Mouse (Mus musculus) hindbrain, postnatal 0 days (tissue): ENCODE data around the gene Tns3. TPM values are rescaled to one million over a fixed set of nuclear protein-coding genes. Genes with fewer than 3 reads are reported as not detected.
A peak's percentile ranks its signal among the peaks of the same experiment; 100 is the strongest.

Experiments used
- ATAC-seq: fragments of 200-750 bp; cut with Nextera tagmentation; 2 replicates; pipeline ENCODE4 v1.8.0; 2017; ENCODE audit warnings: mild to moderate bottlenecking, moderate TSS enrichment, moderate library complexity
- DNase-seq: peaks from one replicate; pipeline ENCODE4 v3.0.0-alpha.2; 2015; ENCODE audit warnings: low spot score
- H3K27ac ChIP-seq: fragments of 300-500 bp; sonication (generic); 2 replicates; pipeline ENCODE4 v1.5.1; 2014; ENCODE audit warnings: mild to moderate bottlenecking
- H3K27me3 ChIP-seq: fragments of 300-500 bp; sonication (generic); 2 replicates; pipeline ENCODE4 v1.6.1; 2014; ENCODE audit warnings: low read length, mixed read lengths; ENCODE audit not compliant: insufficient read depth
- H3K36me3 ChIP-seq: fragments of 300-500 bp; sonication (generic); 2 replicates; pipeline ENCODE4 v1.6.1; 2014; ENCODE audit warnings: low read length, mixed read lengths; ENCODE audit not compliant: insufficient read depth
- H3K4me1 ChIP-seq: fragments of 300-500 bp; sonication (generic); 2 replicates; pipeline ENCODE4 v1.6.1; 2014; ENCODE audit warnings: antibody characterized with exemption, low read length, mixed read lengths; ENCODE audit not compliant: insufficient read depth
- H3K4me2 ChIP-seq: fragments of 300-500 bp; sonication (generic); 2 replicates; pipeline ENCODE4 v1.6.1; 2014; ENCODE audit warnings: low read depth, mild to moderate bottlenecking, low read length, moderate library complexity, mixed read lengths
- H3K4me3 ChIP-seq: fragments of 300-500 bp; sonication (generic); 2 replicates; pipeline ENCODE4 v1.5.1; 2014; ENCODE audit warnings: low read length
- H3K9ac ChIP-seq: fragments of 300-500 bp; sonication (generic); replicated peaks from 2 replicates; pipeline ENCODE4 v1.6.1; 2014; ENCODE audit warnings: mild to moderate bottlenecking, low read length, moderate library complexity, mixed read lengths
- H3K9me3 ChIP-seq: fragments of 300-500 bp; sonication (generic); 2 replicates; pipeline ENCODE4 v1.6.1; 2016; ENCODE audit warnings: low read length, mixed read lengths
- CTCF ChIP-seq: IDR thresholded peaks from 2 replicates; pipeline ENCODE4 v1.5.1; 2016; ENCODE audit warnings: antibody characterized with exemption, control low read depth, low read depth
- WGBS: fragments of 180-500 bp; shearing (Covaris S2); extraction: QIAGEN DNeasy Blood & Tissue Kit; methylation state at CpG from one replicate; pipeline ENCODE4 v1.1.7; 2014; 5-methylcytosine and 5-hydroxymethylcytosine counted together
- polyA plus RNA-seq: library from polyadenylated mRNA; unstranded; fragments of >200 nt; fragmentation: Nextera tagmentation; extraction: Ambion mirVana; gene quantifications from 2 replicates; pipeline ENCODE4 v1.2.1, GENCODE M21; 2015
- total RNA-seq: library from RNA; depleted of rRNA; stranded (reverse); fragments of >200 nt; gene quantifications from 2 replicates; pipeline ENCODE4 v1.2.3, GENCODE M21; 2014; rRNA removed

The Tns3 gene
- 59.0 and 63.6 TPM in 2 replicates for total RNA-seq
- 8.2 and 8.9 TPM in 2 replicates for polyA plus RNA-seq

- WGBS = 2% methylated on average over 31 of the region's 37 CpGs
- ATAC-seq (peak; percentile 65), DNase-seq (peak; percentile 67)
- H3K4me3 ChIP-seq = peak within 1 kb of the TSS; percentile 80
- peak within 1 kb of the TSS; percentile 81 for H3K9ac ChIP-seq
- peak within 1 kb of the TSS; percentile 71; the same call in 1 of the 2 replicates for H3K27ac ChIP-seq
- no peaks in the 10 kb centered on the region for H3K9me3 ChIP-seq
- no peaks in the 10 kb centered on the region for H3K27me3 ChIP-seq
- no peak for TF ChIP-seq CTCF
- H3K4me2 ChIP-seq = peak within 1 kb of the TSS; percentile 99
- peaks cover 8% of the 10 kb centered on the region; the same call in 1 of the 2 replicates for H3K4me1 ChIP-seq
- H3K36me3 ChIP-seq = no peaks in the 10 kb centered on the region
These were observed at the start of gene Tns3 for GRCm38 (mm10) chr11:8664393-8664743. TSS of gene Tns3 (minus strand) at chr11:8664535.

GRCm38 (mm10) chr11:8706246-8707041 is 42.1 kb upstream of the Tns3 start:
- H3K36me3 ChIP-seq = no peaks in the 10 kb centered on the region
- ATAC-seq (no peak), DNase-seq (no peak)
- no peak overlapping the region for H3K4me2 ChIP-seq
- H3K4me3 ChIP-seq = no peak overlapping the region
- no peak overlapping the region for H3K9ac ChIP-seq
- TF ChIP-seq CTCF = no peak
- no peaks in the 10 kb centered on the region for H3K9me3 ChIP-seq
- no peaks in the 10 kb centered on the region for H3K4me1 ChIP-seq
- no peak overlapping the region for H3K27ac ChIP-seq
- H3K27me3 ChIP-seq = no peaks in the 10 kb centered on the region
- 66% methylated on average over 8 of the region's 8 CpGs for whole genome bisulfite sequencing

- Histone ChIP-seq H3K4me3 (no peak overlapping the region), H3K36me3 (no peaks in the 10 kb centered on the region), H3K9ac (no peak overlapping the region), H3K4me1 (no peaks in the 10 kb centered on the region), H3K27me3 (no peaks in the 10 kb centered on the region), H3K4me2 (no peak overlapping the region), H3K27ac (no peak overlapping the region), H3K9me3 (no peaks in the 10 kb centered on the region)
- DNase-seq (no peak), ATAC-seq (no peak)
- 84% methylated on average over 1 of the region's 1 CpGs for WGBS
- no peak for TF ChIP-seq CTCF
These were observed 40.8 kb upstream of the Tns3 start for GRCm38 (mm10) chr11:8705156-8705555.

GRCm38 (mm10) chr11:8703876-8704275 is 39.5 kb upstream of the Tns3 start:
- DNase-seq (no peak), ATAC-seq (no peak)
- no peak overlapping the region for H3K4me3 ChIP-seq
- H3K4me1 ChIP-seq = no peaks in the 10 kb centered on the region
- no peak for TF ChIP-seq CTCF
- no peak overlapping the region for H3K9ac ChIP-seq
- H3K27me3 ChIP-seq = no peaks in the 10 kb centered on the region
- no peak overlapping the region for H3K27ac ChIP-seq
- H3K36me3 ChIP-seq = no peaks in the 10 kb centered on the region
- no peaks in the 10 kb centered on the region for H3K9me3 ChIP-seq
- 75% methylated on average over 6 of the region's 6 CpGs for WGBS
- H3K4me2 ChIP-seq = no peak overlapping the region

GRCm38 (mm10) chr11:8702532-8702886 is 38.2 kb upstream of the Tns3 start:
- Histone ChIP-seq H3K9me3 (no peaks in the 10 kb centered on the region), H3K9ac (no peak overlapping the region), H3K4me3 (no peak overlapping the region), H3K27me3 (no peaks in the 10 kb centered on the region), H3K4me1 (no peaks in the 10 kb centered on the region), H3K36me3 (no peaks in the 10 kb centered on the region), H3K4me2 (no peak overlapping the region), H3K27ac (no peak overlapping the region)
- ATAC-seq = no peak
- no peak for TF ChIP-seq CTCF
- 88% methylated on average over 2 of the region's 2 CpGs for WGBS
- no peak for DNase-seq

- DNase-seq (no peak), ATAC-seq (no peak)
- Histone ChIP-seq H3K4me2 (no peak overlapping the region), H3K9ac (no peak overlapping the region), H3K27me3 (no peaks in the 10 kb centered on the region), H3K9me3 (no peaks in the 10 kb centered on the region), H3K4me1 (no peaks in the 10 kb centered on the region), H3K4me3 (no peak overlapping the region), H3K36me3 (no peaks in the 10 kb centered on the region), H3K27ac (no peak overlapping the region)
- no peak for TF ChIP-seq CTCF
- 85% methylated on average over 10 of the region's 10 CpGs for WGBS
These were observed 37.7 kb upstream of the Tns3 start for GRCm38 (mm10) chr11:8701845-8702531.

- DNase-seq (no peak), ATAC-seq (no peak)
- Histone ChIP-seq H3K36me3 (no peaks in the 10 kb centered on the region), H3K9ac (no peak overlapping the region), H3K9me3 (no peaks in the 10 kb centered on the region), H3K27ac (no peak overlapping the region), H3K4me1 (no peaks in the 10 kb centered on the region), H3K27me3 (no peaks in the 10 kb centered on the region), H3K4me3 (no peak overlapping the region), H3K4me2 (no peak overlapping the region)
- WGBS = 67% methylated on average over 3 of the region's 3 CpGs
- no peak for TF ChIP-seq CTCF
These were observed 37.1 kb upstream of the Tns3 start for GRCm38 (mm10) chr11:8701400-8701799.
